Mouse (Mus musculus) liver, embryonic 12.5 days (tissue): ENCODE measurements around the gene Ano1. TPM values are rescaled to one million over a fixed set of nuclear protein-coding genes. Genes with fewer than 3 reads are reported as not detected.
A peak's percentile ranks its signal among the peaks of the same experiment; 100 is the strongest.

Source experiments
- ATAC-seq: fragments of 200-750 bp; cut with Nextera tagmentation; 2 replicates; pipeline ENCODE4 v1.8.0; 2017; ENCODE audit warnings: moderate number of reproducible peaks, mild to moderate bottlenecking, moderate library complexity
- H3K27ac ChIP-seq: fragments of 300-500 bp; sonication (generic); 2 replicates; pipeline ENCODE4 v1.5.1; 2016; ENCODE audit warnings: mild to moderate bottlenecking
- H3K27me3 ChIP-seq: fragments of 300-500 bp; sonication (generic); replicated peaks from 2 replicates; pipeline ENCODE4 v1.6.1; 2016; ENCODE audit warnings: mild to moderate bottlenecking, moderate library complexity
- H3K36me3 ChIP-seq: fragments of 300-500 bp; sonication (generic); 2 replicates; pipeline ENCODE4 v1.6.1; 2016; ENCODE audit warnings: mild to moderate bottlenecking, moderate library complexity
- H3K4me1 ChIP-seq: fragments of 300-500 bp; sonication (generic); 2 replicates; pipeline ENCODE4 v1.6.1; 2016
- H3K4me2 ChIP-seq: fragments of 300-500 bp; sonication (generic); 2 replicates; pipeline ENCODE4 v1.6.1; 2016; ENCODE audit warnings: mild to moderate bottlenecking, moderate library complexity
- H3K4me3 ChIP-seq: fragments of 300-500 bp; sonication (generic); 2 replicates; pipeline ENCODE4 v1.5.1; 2016; ENCODE audit warnings: mild to moderate bottlenecking, moderate library complexity
- H3K9ac ChIP-seq: fragments of 300-500 bp; sonication (generic); 2 replicates; pipeline ENCODE4 v1.6.1; 2016; ENCODE audit warnings: mild to moderate bottlenecking, moderate library complexity
- H3K9me3 ChIP-seq: fragments of 300-500 bp; sonication (generic); replicated peaks from 2 replicates; pipeline ENCODE4 v1.6.1; 2016; ENCODE audit warnings: mild to moderate bottlenecking, moderate library complexity
- WGBS: fragments of 180-500 bp; shearing (Covaris S2); methylation state at CpG from one replicate; pipeline ENCODE4 v1.1.7; 2016; ENCODE audit not compliant: insufficient replicate concordance; 5-methylcytosine and 5-hydroxymethylcytosine counted together
- polyA plus RNA-seq: library from polyadenylated mRNA; unstranded; fragments of >200 nt; fragmentation: Nextera tagmentation; extraction: Ambion mirVana; gene quantifications from 2 replicates; pipeline ENCODE4 v1.2.1, GENCODE M21; 2016

Ano1 gene
- polyA plus RNA-seq, 1 experiment from 2014 or later: 7.2 TPM

DNA sequence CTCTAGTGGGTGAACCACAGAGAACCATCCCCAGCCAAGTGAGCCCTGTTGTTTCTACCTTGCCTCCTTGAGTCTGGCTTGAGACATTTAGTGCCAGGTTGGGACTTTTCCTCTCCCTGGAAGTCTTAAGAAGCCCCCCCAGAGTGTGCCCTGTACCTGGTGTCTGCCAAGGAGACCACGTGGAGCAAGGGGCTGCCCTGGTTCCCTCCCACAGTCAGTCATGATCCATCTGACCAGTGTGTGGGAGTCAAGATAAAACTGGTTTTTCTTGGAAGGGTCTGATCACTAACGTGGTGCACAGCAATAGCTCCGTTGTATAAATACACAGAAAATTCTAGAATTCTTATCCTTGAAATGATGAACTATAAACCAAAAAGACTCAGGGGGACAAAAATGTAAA lies 12.0 kb downstream of the Ano1 start:
- peaks cover 6% of the 10 kb centered on the region; the same call in 1 of the 2 replicates for H3K36me3 ChIP-seq
- H3K27ac ChIP-seq: peak overlapping the region; percentile 81
- H3K4me1 ChIP-seq: peaks cover 59% of the 10 kb centered on the region
- peak overlapping the region; percentile 80 for H3K4me2 ChIP-seq
- H3K9ac ChIP-seq: peak overlapping the region; percentile 76
- peaks cover 38% of the 10 kb centered on the region for H3K27me3 ChIP-seq
- H3K4me3 ChIP-seq: no peak overlapping the region
- 11% methylated on average over 3 of the region's 3 CpGs for WGBS
- H3K9me3 ChIP-seq: no peaks in the 10 kb centered on the region
- peak; percentile 83 for ATAC-seq

DNA sequence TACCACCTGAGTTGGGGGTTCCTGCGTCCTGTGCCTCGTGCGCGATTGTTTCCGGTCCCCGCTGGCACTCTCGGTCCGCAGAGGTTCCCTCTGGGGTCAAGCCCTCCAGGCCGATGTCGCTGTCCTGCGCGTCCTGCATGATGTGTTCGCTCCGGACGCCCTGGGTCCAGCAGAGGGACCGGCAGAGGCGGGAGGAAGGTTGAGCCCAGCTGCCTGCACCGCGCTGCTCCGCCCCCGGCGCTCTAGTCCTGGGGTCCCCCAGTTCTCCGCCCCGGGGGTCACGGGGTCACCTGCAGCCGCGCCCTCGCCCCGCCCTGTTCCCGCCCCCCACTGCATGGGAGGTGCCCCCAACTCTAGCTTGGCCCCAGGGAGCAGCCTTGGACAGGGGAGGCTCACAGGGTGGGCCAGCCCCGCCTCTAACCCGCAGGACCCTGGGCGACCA lies 13.4 kb downstream of the Ano1 start:
- H3K27me3 ChIP-seq: peaks cover 38% of the 10 kb centered on the region
- under 1% methylated on average over 33 of the region's 33 CpGs for WGBS
- H3K9ac ChIP-seq: peak overlapping the region; percentile 76
- peak overlapping the region; percentile 80 for H3K4me2 ChIP-seq
- peak overlapping the region; percentile 81 for H3K27ac ChIP-seq
- H3K4me3 ChIP-seq: peak overlapping the region; percentile 66
- H3K9me3 ChIP-seq: no peaks in the 10 kb centered on the region
- peaks cover 8% of the 10 kb centered on the region; the same call in 1 of the 2 replicates for H3K36me3 ChIP-seq
- H3K4me1 ChIP-seq: peaks cover 68% of the 10 kb centered on the region
- ATAC-seq: peak; percentile 73

DNA sequence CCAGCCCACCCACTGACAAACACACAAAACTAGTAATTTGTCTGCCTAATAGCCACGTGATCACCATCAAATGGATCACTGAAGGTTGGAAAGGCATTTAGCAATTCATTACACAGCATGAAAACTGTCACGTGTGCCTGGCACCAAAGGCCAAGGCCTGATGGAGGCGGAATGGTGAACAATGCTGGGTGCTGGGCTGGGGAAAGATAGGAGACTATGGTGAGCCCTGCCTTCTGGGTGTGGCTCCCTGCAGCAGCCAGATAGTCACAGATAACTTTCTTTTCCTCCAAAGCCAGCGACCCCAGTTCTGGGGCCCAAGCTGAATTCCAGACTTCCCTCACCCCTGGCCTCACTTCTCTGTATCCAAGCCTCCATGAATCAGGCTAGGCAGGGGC lies 19.9 kb downstream of the Ano1 start:
- WGBS: 13% methylated on average over 4 of the region's 4 CpGs
- Histone ChIP-seq H3K9ac (peak overlapping the region; percentile 59), H3K27ac (peak overlapping the region; percentile 95), H3K27me3 (peaks cover 15% of the 10 kb centered on the region), H3K4me3 (no peak overlapping the region), H3K36me3 (peaks cover 8% of the 10 kb centered on the region; the same call in 1 of the 2 replicates), H3K4me1 (peaks cover 69% of the 10 kb centered on the region), H3K9me3 (no peaks in the 10 kb centered on the region), H3K4me2 (peak overlapping the region; percentile 54)
- peak; percentile 87 for ATAC-seq

DNA sequence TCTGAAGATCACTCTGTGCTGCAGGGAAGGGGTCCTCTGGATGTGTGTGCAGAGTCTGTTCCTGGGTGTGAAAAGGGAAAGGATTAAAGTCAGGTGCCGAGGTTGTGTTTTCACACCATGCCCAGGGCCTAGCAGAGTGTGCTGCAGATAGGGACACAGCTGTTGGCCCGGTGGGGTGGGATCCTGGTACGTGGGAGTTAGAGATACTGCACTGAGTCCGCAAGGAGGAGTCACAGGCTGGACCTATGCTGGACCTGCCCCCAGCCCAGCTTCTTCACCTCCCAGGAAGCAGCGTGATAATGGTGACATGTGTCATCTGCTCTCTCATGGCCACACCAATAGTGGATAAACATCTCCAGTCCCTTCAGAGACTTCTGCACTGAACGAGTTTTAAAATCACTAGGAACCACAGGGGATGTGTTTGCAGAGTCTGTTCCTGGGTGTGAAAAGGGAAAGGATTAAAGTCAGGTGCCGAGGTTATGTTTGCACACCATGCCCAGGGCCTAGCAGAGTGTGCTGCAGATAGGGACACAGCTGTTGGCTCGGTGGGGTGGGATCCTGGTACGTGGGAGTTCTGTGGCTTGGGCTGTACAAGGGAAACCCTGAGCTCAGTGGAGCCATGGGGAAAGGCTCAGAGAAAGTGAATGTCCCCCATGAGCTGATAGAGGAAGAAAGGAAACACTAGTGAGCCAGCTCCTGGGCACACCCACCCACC lies 20.4 kb downstream of the Ano1 start:
- Histone ChIP-seq H3K9ac (peak overlapping the region; percentile 59), H3K27me3 (peaks cover 10% of the 10 kb centered on the region), H3K4me3 (no peak overlapping the region), H3K4me1 (peaks cover 63% of the 10 kb centered on the region), H3K4me2 (peak overlapping the region; percentile 54), H3K27ac (peak overlapping the region; percentile 95), H3K9me3 (no peaks in the 10 kb centered on the region), H3K36me3 (peaks cover 8% of the 10 kb centered on the region; the same call in 1 of the 2 replicates)
- peak; percentile 92 for ATAC-seq
- WGBS: 13% methylated on average over 9 of the region's 9 CpGs

DNA sequence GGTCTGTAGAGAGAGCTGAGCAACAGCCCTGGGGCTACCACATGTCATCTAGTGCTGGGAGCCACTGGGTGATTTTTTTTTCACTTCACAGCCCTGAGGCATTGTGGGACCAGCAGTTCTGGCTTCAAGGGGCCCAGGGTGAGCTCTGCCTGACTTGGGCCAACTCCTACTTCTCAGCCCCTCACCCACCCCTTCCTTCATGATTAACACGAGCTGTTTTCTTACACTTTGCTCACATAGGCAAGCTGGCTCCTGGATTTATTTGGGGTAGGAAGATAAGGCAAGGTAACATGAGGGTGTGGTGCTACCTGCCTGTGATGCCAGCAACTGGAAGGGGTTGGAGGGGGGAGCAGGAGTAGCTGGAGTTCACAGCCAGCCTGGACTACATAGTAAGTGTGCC lies 27.5 kb downstream of the Ano1 start:
- Histone ChIP-seq H3K4me2 (no peak overlapping the region), H3K4me3 (no peak overlapping the region), H3K4me1 (peaks cover 13% of the 10 kb centered on the region), H3K9me3 (no peaks in the 10 kb centered on the region), H3K27me3 (peaks cover 23% of the 10 kb centered on the region), H3K9ac (no peak overlapping the region), H3K27ac (no peak overlapping the region), H3K36me3 (0 out of 2 replicates have a peak, but pooled peaks cover 6% of the 10 kb centered on the region)
- WGBS: 19% methylated on average over 1 of the region's 1 CpGs
- no peak; the same call in 1 of the 2 replicates for ATAC-seq

DNA sequence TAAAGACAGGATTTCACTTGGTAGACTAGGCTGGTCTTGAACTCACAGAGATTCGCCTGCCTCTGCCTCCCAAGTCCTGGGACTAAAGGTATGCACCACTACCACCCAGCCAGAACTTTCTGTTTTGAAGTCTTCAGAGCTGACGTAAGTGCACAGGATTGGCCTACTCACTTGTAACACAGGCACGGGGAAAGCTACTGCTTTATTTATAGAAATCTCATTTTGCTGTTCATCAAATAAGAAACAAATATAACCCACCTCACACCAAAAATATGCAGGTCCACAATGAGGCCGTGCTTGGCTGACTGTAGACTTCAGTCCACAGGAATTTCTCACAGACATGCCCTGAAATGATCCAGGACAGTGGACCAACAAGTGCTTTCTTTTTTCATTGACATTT lies 31.8 kb downstream of the Ano1 start:
- Histone ChIP-seq H3K9me3 (no peaks in the 10 kb centered on the region), H3K4me2 (no peak overlapping the region), H3K36me3 (0 out of 2 replicates have a peak, but pooled peaks cover 6% of the 10 kb centered on the region), H3K4me3 (no peak overlapping the region), H3K27me3 (peaks cover 34% of the 10 kb centered on the region; the same call in 1 of the 2 replicates), H3K4me1 (peaks cover 4% of the 10 kb centered on the region; the same call in 1 of the 2 replicates), H3K9ac (no peak overlapping the region), H3K27ac (no peak overlapping the region)
- 70% methylated on average over 4 of the region's 4 CpGs for WGBS
- ATAC-seq: no peak

DNA sequence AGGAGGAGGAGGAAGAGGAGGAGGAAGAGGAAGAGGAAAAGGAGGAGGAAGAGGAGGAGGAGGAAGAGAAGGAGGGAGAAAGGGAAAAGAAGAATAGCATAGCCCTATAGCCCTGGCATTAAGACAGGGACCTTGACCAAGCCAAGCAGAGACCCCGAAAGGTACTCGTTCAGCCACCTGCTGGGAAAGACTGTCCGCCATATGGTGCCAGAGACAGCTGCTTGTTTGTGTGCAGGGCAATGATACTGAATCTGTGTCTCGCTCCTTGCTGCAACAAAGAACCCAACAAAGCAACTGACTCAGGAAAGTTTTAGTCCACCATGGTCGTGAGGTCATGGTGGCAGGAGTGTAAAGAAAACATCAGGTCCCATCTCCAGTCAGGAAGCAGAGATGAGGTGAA lies 34.0 kb downstream of the Ano1 start:
- Histone ChIP-seq H3K9me3 (no peaks in the 10 kb centered on the region), H3K4me3 (no peak overlapping the region), H3K4me1 (no peaks in the 10 kb centered on the region), H3K27ac (no peak overlapping the region), H3K4me2 (no peak overlapping the region), H3K27me3 (peaks cover 26% of the 10 kb centered on the region; the same call in 1 of the 2 replicates), H3K36me3 (0 out of 2 replicates have a peak, but pooled peaks cover 2% of the 10 kb centered on the region), H3K9ac (no peak overlapping the region)
- ATAC-seq: no peak
- 75% methylated on average over 5 of the region's 5 CpGs for WGBS

DNA sequence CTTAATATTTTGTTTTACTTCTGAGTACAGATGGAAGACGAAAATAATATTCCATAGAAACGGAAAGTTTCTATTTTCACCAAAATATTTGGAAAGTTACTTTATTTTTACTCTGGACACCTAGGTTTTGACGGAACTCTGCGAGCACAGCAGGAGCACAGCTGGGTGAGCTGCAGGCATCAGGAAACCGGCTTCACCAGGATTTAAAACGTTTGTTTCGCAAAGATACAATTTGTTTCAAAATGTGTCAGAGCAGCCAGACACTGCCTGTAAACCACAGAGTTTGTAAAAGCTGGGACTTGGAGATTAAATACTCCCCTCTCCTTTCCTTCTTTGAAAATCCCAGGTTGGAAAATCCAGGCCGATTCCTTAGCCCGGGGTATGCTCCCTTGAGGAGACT lies 53.9 kb downstream of the Ano1 start:
- H3K4me2 ChIP-seq: no peak overlapping the region
- 63% methylated on average over 9 of the region's 9 CpGs for WGBS
- H3K9ac ChIP-seq: no peak overlapping the region
- no peak overlapping the region for H3K4me3 ChIP-seq
- H3K27ac ChIP-seq: no peak overlapping the region
- peaks cover 6% of the 10 kb centered on the region; the same call in 1 of the 2 replicates for H3K36me3 ChIP-seq
- ATAC-seq: no peak
- H3K9me3 ChIP-seq: no peaks in the 10 kb centered on the region
- no peaks in the 10 kb centered on the region for H3K4me1 ChIP-seq
- 0 out of 2 replicates have a peak, but pooled peaks cover 7% of the 10 kb centered on the region for H3K27me3 ChIP-seq

DNA sequence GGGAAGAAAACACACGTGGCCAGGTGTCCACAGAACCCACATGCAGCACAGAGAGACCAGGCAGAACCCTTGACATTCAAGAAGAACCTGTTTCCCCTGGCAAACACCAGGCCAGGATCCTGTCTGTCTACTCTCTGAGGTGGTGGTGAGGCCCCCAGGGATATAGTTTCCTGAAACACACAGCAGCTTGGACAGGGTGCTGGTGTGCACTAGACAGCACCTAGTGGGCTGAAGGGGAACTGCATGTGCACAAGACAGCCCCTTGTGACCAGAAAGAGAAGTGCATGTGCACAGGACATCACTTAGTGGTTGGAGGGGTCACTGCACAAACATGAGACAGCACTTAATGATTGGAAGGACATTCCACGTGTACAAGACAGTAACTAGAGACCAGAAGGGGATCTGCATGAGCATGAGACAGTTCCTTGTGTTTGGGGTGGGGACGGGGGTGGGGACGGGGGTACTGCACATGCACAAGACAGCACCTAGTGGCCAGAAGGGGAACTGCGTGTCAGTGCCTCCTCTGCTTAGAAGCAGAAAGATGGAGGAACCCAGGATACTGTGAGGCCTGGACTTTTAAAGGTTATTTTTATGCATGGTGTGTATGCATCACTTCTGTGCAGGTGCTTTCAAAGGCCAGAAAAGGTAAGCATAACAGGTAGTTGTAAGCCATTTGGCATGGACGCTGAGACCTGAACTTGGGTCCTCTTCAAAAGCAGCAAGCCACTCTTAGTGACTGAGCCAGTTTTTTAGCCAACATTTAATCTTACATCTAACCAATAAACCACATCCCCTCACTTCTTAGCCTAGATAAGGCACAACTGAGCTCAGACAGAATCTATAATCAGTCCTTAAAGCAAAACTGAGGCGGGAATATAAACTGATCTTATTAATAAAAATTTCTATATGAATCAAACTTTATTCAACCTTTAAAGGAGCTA lies 54.7 kb downstream of the Ano1 start:
- Histone ChIP-seq H3K4me2 (no peak overlapping the region), H3K4me3 (no peak overlapping the region), H3K4me1 (no peaks in the 10 kb centered on the region), H3K9ac (no peak overlapping the region), H3K9me3 (no peaks in the 10 kb centered on the region), H3K27ac (no peak overlapping the region), H3K27me3 (0 out of 2 replicates have a peak, but pooled peaks cover 7% of the 10 kb centered on the region), H3K36me3 (peaks cover 6% of the 10 kb centered on the region; the same call in 1 of the 2 replicates)
- peak; percentile 32; the same call in 1 of the 2 replicates for ATAC-seq
- 57% methylated on average over 7 of the region's 7 CpGs for WGBS

DNA sequence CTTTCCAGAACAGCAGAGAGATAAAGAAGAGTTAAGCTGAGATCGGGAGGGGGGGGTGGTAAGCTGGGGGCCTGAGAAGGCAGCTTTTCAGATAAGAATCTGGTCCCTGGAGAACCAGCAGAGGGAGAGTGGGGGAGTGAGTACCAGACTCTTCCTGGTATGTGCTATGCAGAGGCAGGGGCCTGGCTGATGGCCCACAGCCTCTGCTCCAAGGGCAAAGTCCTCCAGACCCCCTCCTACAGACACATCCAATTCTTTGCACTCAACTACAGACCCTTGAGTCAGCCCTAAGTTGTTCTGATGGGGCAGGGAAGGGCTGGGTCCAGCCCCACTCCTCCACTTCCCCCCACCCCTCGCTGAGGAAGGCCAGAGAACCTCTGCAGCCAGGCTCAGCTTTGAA lies 61.9 kb downstream of the Ano1 start:
- WGBS: 12% methylated on average over 2 of the region's 2 CpGs
- H3K9me3 ChIP-seq: no peaks in the 10 kb centered on the region
- H3K27me3 ChIP-seq: 0 out of 2 replicates have a peak, but pooled peaks cover 10% of the 10 kb centered on the region
- no peaks in the 10 kb centered on the region for H3K36me3 ChIP-seq
- 0 out of 2 replicates have a peak, but pooled peaks cover 6% of the 10 kb centered on the region for H3K4me1 ChIP-seq
- H3K4me2 ChIP-seq: no peak overlapping the region
- no peak overlapping the region for H3K27ac ChIP-seq
- no peak overlapping the region for H3K4me3 ChIP-seq
- ATAC-seq: no peak
- H3K9ac ChIP-seq: no peak overlapping the region

DNA sequence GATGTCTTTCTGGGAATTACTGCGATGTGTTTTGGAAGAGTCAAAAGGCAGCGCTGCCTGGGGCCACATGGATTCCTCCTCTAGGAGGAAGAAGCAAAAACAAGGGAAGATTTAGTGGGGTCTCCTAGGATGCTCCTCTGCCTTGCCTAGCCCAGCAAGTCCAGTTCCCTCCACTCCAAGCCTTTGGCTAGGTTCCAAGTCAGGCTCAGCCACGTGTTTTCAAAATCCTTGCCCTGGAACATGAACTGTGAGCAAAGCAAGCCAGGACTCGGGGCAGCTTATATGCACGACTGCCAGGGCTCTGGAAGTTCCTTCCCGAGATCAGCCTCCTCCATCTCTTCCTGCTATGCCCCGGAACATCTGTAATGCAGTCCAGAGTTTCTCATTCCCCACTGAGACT lies 62.6 kb downstream of the Ano1 start:
- H3K36me3 ChIP-seq: no peaks in the 10 kb centered on the region
- H3K4me3 ChIP-seq: no peak overlapping the region
- H3K27ac ChIP-seq: no peak overlapping the region
- no peak for ATAC-seq
- no peaks in the 10 kb centered on the region for H3K9me3 ChIP-seq
- 45% methylated on average over 7 of the region's 7 CpGs for WGBS
- H3K4me2 ChIP-seq: no peak overlapping the region
- H3K9ac ChIP-seq: no peak overlapping the region
- H3K27me3 ChIP-seq: 0 out of 2 replicates have a peak, but pooled peaks cover 4% of the 10 kb centered on the region
- 0 out of 2 replicates have a peak, but pooled peaks cover 6% of the 10 kb centered on the region for H3K4me1 ChIP-seq
